Mouse (Mus musculus): ENCODE measurements at regions not wholly inside any gene's neighbourhood (a gene's known extent, or its start where the extent isn't known, plus 50 kb on each side); places are given as distances from the start of the nearest gene placed in this dataset.

- H3K4me1 ChIP-seq, result no peaks in the 10 kb centered on the region
- 72% methylated on average over 8 of the region's 8 CpGs for WGBS
- no peak overlapping the region for H3K4me3 ChIP-seq
- no peak overlapping the region for H3K27ac ChIP-seq (replicated peaks)
- no peaks in the 10 kb centered on the region for H3K36me3 ChIP-seq
- H3K27me3 ChIP-seq (replicated peaks), result no peaks in the 10 kb centered on the region
- no peak overlapping the region for H3K4me2 ChIP-seq
- H3K9me3 ChIP-seq, result no peaks in the 10 kb centered on the region
- no peak for ATAC-seq (ENCODE audit: extremely low read depth, insufficient number of reproducible peaks, low FRiP score, low TSS enrichment)
- H3K9ac ChIP-seq, result no peak overlapping the region
Observed at GRCm38 (mm10) chr2:159284525-159285189, 490.1 kb downstream of the Dhx35 start.

- Histone ChIP-seq H3K9ac (no peak overlapping the region), H3K27me3 (replicated peaks) (no peaks in the 10 kb centered on the region), H3K4me2 (no peak overlapping the region), H3K4me3 (no peak overlapping the region), H3K4me1 (no peaks in the 10 kb centered on the region), H3K27ac (replicated peaks) (no peak overlapping the region), H3K36me3 (no peaks in the 10 kb centered on the region), H3K9me3 (no peaks in the 10 kb centered on the region)
- no peak for ATAC-seq (ENCODE audit: extremely low read depth, insufficient number of reproducible peaks, low FRiP score, low TSS enrichment)
- 84% methylated on average over 6 of the region's 6 CpGs for WGBS
Observed at GRCm38 (mm10) chr2:159287996-159288563, 493.5 kb downstream of the Dhx35 start.

- Histone ChIP-seq H3K4me1 (no peaks in the 10 kb centered on the region), H3K4me3 (no peak overlapping the region), H3K27me3 (replicated peaks) (no peaks in the 10 kb centered on the region), H3K9me3 (no peaks in the 10 kb centered on the region), H3K4me2 (no peak overlapping the region), H3K27ac (replicated peaks) (no peak overlapping the region), H3K9ac (no peak overlapping the region), H3K36me3 (no peaks in the 10 kb centered on the region)
- WGBS, result 70% methylated on average over 1 of the region's 1 CpGs
- ATAC-seq (ENCODE audit: extremely low read depth, insufficient number of reproducible peaks, low FRiP score, low TSS enrichment), result no peak
Observed at GRCm38 (mm10) chr2:159290081-159290480, 495.5 kb downstream of the Dhx35 start.

- Histone ChIP-seq H3K36me3 (no peaks in the 10 kb centered on the region), H3K27ac (replicated peaks) (no peak overlapping the region), H3K27me3 (replicated peaks) (no peaks in the 10 kb centered on the region), H3K4me1 (no peaks in the 10 kb centered on the region), H3K4me2 (no peak overlapping the region), H3K4me3 (no peak overlapping the region), H3K9me3 (no peaks in the 10 kb centered on the region), H3K9ac (no peak overlapping the region)
- no peak for ATAC-seq (ENCODE audit: extremely low read depth, insufficient number of reproducible peaks, low FRiP score, low TSS enrichment)
- 65% methylated on average over 7 of the region's 7 CpGs for WGBS
Observed at GRCm38 (mm10) chr2:159307001-159307400, 512.4 kb downstream of the Dhx35 start.

GRCm38 (mm10) chr2:159334711-159335110 is 540.1 kb downstream of the Dhx35 start:
- H3K27ac ChIP-seq (replicated peaks), result no peak overlapping the region
- no peaks in the 10 kb centered on the region for H3K36me3 ChIP-seq
- no peaks in the 10 kb centered on the region for H3K4me1 ChIP-seq
- no peak overlapping the region for H3K9ac ChIP-seq
- no peak for ATAC-seq (ENCODE audit: extremely low read depth, insufficient number of reproducible peaks, low FRiP score, low TSS enrichment)
- H3K27me3 ChIP-seq (replicated peaks), result no peaks in the 10 kb centered on the region
- 44% methylated on average over 3 of the region's 3 CpGs for WGBS
- no peaks in the 10 kb centered on the region for H3K9me3 ChIP-seq
- H3K4me2 ChIP-seq, result no peak overlapping the region
- no peak overlapping the region for H3K4me3 ChIP-seq

GRCm38 (mm10) chr2:159336646-159337045 is 542.0 kb downstream of the Dhx35 start:
- Histone ChIP-seq H3K4me2 (no peak overlapping the region), H3K27me3 (replicated peaks) (no peaks in the 10 kb centered on the region), H3K4me1 (no peaks in the 10 kb centered on the region), H3K9me3 (no peaks in the 10 kb centered on the region), H3K27ac (replicated peaks) (no peak overlapping the region), H3K36me3 (no peaks in the 10 kb centered on the region), H3K4me3 (no peak overlapping the region), H3K9ac (no peak overlapping the region)
- WGBS, result 67% methylated on average over 2 of the region's 2 CpGs
- ATAC-seq (ENCODE audit: extremely low read depth, insufficient number of reproducible peaks, low FRiP score, low TSS enrichment), result no peak

- Histone ChIP-seq H3K9ac (no peak overlapping the region), H3K4me2 (no peak overlapping the region), H3K27ac (replicated peaks) (0 out of 2 replicates have a peak overlapping the region, but pooled peaks have one; percentile 15), H3K27me3 (replicated peaks) (no peaks in the 10 kb centered on the region), H3K36me3 (no peaks in the 10 kb centered on the region), H3K9me3 (no peaks in the 10 kb centered on the region), H3K4me3 (no peak overlapping the region), H3K4me1 (no peaks in the 10 kb centered on the region)
- 56% methylated on average over 5 of the region's 5 CpGs for WGBS
- ATAC-seq (ENCODE audit: extremely low read depth, insufficient number of reproducible peaks, low FRiP score, low TSS enrichment), result no peak
Observed at GRCm38 (mm10) chr2:159343624-159344560, 549.3 kb downstream of the Dhx35 start.

GRCm38 (mm10) chr2:159354247-159354646 is 559.6 kb downstream of the Dhx35 start:
- H3K4me2 ChIP-seq, result no peak overlapping the region
- H3K4me3 ChIP-seq, result no peak overlapping the region
- ATAC-seq (ENCODE audit: extremely low read depth, insufficient number of reproducible peaks, low FRiP score, low TSS enrichment), result no peak
- no peak overlapping the region for H3K9ac ChIP-seq
- H3K9me3 ChIP-seq, result no peaks in the 10 kb centered on the region
- no peak overlapping the region for H3K27ac ChIP-seq (replicated peaks)
- H3K36me3 ChIP-seq, result no peaks in the 10 kb centered on the region
- WGBS, result 38% methylated on average over 2 of the region's 2 CpGs
- no peaks in the 10 kb centered on the region for H3K27me3 ChIP-seq (replicated peaks)
- H3K4me1 ChIP-seq, result peaks cover 2% of the 10 kb centered on the region; the same call in 1 of the 2 replicates

- ATAC-seq (ENCODE audit: extremely low read depth, insufficient number of reproducible peaks, low FRiP score, low TSS enrichment), result no peak
- Histone ChIP-seq H3K4me1 (peaks cover 4% of the 10 kb centered on the region), H3K36me3 (no peaks in the 10 kb centered on the region), H3K27me3 (replicated peaks) (no peaks in the 10 kb centered on the region), H3K4me2 (no peak overlapping the region), H3K9ac (no peak overlapping the region), H3K9me3 (no peaks in the 10 kb centered on the region), H3K4me3 (no peak overlapping the region), H3K27ac (replicated peaks) (no peak overlapping the region)
- 35% methylated on average over 5 of the region's 5 CpGs for WGBS
Observed at GRCm38 (mm10) chr2:159356503-159356902, 561.9 kb downstream of the Dhx35 start.

GRCm38 (mm10) chr2:159361371-159361770 is 566.8 kb downstream of the Dhx35 start:
- H3K9ac ChIP-seq, result no peak overlapping the region
- H3K9me3 ChIP-seq, result no peaks in the 10 kb centered on the region
- WGBS, result 37% methylated on average over 3 of the region's 3 CpGs
- H3K27me3 ChIP-seq (replicated peaks), result no peaks in the 10 kb centered on the region
- ATAC-seq (ENCODE audit: extremely low read depth, insufficient number of reproducible peaks, low FRiP score, low TSS enrichment), result no peak
- peaks cover 11% of the 10 kb centered on the region for H3K4me1 ChIP-seq
- H3K27ac ChIP-seq (replicated peaks), result no peak overlapping the region
- H3K4me3 ChIP-seq, result no peak overlapping the region
- no peak overlapping the region for H3K4me2 ChIP-seq
- no peaks in the 10 kb centered on the region for H3K36me3 ChIP-seq

GRCm38 (mm10) chr2:159392865-159393264 is 598.3 kb downstream of the Dhx35 start:
- Histone ChIP-seq H3K36me3 (no peaks in the 10 kb centered on the region), H3K9me3 (no peaks in the 10 kb centered on the region), H3K4me1 (no peaks in the 10 kb centered on the region), H3K4me3 (no peak overlapping the region), H3K4me2 (no peak overlapping the region), H3K9ac (no peak overlapping the region), H3K27me3 (replicated peaks) (no peaks in the 10 kb centered on the region), H3K27ac (replicated peaks) (no peak overlapping the region)
- ATAC-seq (ENCODE audit: extremely low read depth, insufficient number of reproducible peaks, low FRiP score, low TSS enrichment), result no peak
- 53% methylated on average over 10 of the region's 10 CpGs for WGBS
